Mouse (Mus musculus) spleen, postnatal 36 days (tissue): ENCODE data around the gene Sema3b.

ENCODE experiments used
- DNase-seq, 2 experiments: peaks; one replicate each; pipeline ENCODE4 v3.0.0; 2022; ENCODE audit warnings: low spot score in 2 of 2, mixed read lengths in 1 of 2

Gene Sema3b

DNA sequence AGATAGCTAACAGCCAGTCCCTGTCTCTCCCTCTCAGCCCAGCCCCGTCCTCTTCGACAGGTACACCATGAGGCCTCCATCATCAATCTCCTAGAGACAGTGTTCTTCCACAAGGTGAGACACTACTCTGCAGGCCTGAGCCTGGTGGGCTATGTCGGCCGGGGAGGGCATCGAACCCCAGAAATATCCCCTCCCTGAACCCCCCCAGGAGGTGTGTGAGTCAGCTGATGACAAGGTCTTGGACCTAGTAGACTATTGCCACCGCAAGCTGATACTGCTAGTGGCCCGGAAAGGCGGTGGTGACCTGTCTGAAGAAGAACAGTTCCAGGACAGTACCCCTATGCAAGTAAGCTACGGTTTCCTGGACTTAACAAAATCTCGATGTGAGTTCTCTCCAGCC, 60.2 kb downstream of the Sema3b start:
- DNase-seq: no peak

DNA sequence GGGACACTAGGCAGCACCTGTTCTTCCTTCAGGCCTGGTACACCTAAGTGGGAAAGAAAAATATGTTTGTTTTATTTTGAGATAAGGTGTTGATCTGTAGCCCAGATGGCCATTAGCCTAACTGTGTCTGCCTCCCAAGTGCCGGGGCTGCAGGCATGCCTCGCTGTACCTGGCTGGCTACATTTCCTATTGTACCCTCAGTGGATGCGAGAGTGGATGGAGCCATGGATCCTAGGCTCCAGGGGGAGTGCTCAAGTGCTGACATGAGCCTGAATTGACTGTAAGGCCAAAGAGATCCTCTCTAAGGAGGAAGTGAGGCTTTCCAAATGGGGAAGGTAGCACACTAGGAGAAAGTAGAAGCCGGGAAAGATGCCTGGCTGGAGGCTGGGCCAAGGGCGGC, 61.1 kb downstream of the Sema3b start:
- DNase-seq: no peak
